Mouse (Mus musculus) heart, postnatal 36 days (tissue): Measurements from ENCODE around the gene Dlk1. TPM values are rescaled to one million over a fixed set of nuclear protein-coding genes. Genes with fewer than 3 reads are reported as not detected.
"Not testable (repeated sequence)": the region's sequence is repeated elsewhere in the genome, so short reads cannot be mapped to it uniquely, and the experiment has no call there.

Experiments
- DNase-seq, 2 experiments: peaks; one replicate each; pipeline ENCODE4 v3.0.0; 2021 to 2022
- intact Hi-C: fragments of 180-260 bp; cut with DNase I; formaldehyde crosslinking; loops from one replicate; pipeline ENCODE4 v1.15.1; 2025
- total RNA-seq, 2 experiments: library from RNA; stranded (reverse); gene quantifications; 2 replicates each; pipeline ENCODE4 v1.2.3; 2021

Gene Dlk1
- total RNA-seq, 2 experiments from 2014 or later = 0.22 to 1.00 TPM

DNA sequence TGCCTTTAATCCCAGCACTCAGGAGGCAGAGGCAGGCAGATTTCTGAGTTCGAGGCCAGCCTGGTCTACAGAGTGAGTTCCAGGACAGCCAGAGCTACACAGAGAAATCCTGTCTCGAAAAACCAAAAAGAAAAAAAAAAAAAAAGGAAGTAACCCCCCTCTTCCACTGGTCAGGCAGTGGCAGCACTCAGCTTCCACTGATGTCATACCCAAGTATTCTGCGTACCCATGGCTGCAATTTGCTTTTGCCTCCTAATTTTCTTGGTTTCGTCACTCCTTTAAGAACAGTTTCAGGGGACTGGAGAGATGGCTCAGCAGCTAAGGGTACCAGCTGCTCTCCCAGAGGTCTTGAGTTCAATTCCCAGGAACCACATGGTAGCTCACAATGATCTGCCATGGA lies 14.8 kb downstream of the Dlk1 start:
- DNase-seq, intact Hi-C loops: not testable (repeated sequence)

DNA sequence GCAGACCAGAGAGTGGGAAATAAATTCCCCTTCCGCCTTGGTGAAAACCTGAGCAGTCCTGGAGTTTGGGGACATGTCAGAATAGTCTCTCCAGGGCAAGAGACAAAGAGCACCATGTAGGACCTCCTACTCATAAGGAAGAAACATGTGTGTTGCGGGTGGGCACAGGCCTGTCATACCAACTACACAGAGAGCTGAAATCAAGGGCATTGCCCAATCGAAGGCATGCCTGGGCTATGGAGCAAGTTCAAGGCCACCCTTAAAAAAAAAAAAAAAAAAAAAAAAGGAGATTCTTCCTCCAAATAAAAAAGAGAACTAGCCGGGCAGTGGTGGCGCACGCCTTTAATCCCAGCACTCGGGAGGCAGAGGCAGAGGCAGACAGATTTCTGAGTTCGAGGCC lies 17.2 kb downstream of the Dlk1 start:
- no peak for DNase-seq
- intact Hi-C loops = no loop called here

DNA sequence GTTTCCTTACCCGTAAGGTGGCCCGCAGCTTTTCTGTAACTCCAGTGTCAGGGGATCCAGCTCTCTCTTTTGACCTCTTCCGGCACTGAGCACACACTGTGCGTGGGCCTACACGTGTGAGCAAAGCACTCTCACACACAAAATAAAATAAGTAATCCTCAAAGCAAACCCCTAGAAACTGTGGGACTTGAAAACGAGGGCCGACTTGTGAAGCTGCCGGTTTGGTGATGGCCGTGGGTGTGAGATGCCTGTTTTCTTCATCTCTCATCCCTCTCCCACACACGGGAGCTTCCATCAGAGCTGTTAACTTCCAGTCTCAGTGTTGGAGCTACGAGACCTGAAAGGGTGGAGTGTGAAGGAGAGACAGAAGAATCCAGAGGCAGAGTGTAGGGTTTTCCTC lies 20.0 kb downstream of the Dlk1 start:
- intact Hi-C loops = no loop called here
- no peak for DNase-seq

GRCm38 (mm10) chr12:109473575-109473976 lies 21.0 kb downstream of the Dlk1 start:
- DNase-seq = no peak
- intact Hi-C loops = no loop called here

DNA sequence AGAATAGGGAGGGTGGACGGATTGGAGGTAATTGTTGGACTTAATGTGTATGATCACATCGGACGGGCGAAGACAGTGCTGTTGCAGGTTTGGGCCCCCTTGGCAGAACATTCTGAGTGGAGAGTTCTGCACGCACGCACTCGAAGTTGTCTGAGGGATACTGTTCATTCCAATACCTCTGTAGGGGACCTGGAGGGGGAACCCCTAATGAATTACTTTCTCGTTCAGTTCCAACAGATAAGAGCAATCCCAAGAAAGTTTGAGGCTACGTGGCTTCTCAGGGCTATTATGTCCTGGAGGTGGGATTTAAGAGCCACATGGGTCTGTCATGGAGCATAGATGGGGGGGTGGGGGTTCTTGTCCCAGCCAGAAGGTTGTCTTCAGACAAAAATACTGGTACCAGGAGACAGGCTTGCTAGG lies 21.6 kb downstream of the Dlk1 start:
- DNase-seq = no peak
- intact Hi-C loops = no loop called here

DNA sequence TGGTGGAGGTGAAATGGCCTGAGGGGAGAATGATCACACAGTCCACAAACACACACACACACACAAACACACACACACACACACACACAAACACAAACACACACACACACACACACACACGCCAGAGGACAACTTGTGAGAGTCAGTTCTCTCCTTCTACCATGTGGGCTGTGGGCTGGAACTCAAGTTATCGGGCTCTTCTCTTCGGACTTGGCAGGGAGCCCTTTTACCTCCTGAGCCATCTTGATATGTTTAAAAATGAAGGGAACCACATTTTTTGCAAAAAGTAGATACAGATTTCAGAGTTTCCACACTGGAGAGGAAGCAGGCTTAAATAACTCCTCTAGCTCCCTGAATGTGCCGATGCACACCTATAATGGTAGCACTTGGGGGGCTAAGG lies 22.9 kb downstream of the Dlk1 start:
- DNase-seq = no peak
- intact Hi-C loops = no loop called here

- intact Hi-C loops, DNase-seq: not testable (repeated sequence)
Observed at GRCm38 (mm10) chr12:109486525-109486924, 33.9 kb downstream of the Dlk1 start.

GRCm38 (mm10) chr12:109491701-109492100 lies 39.1 kb downstream of the Dlk1 start:
- no peak for DNase-seq
- intact Hi-C loops = no loop called here

GRCm38 (mm10) chr12:109493381-109493780 lies 40.8 kb downstream of the Dlk1 start:
- no peak for DNase-seq
- intact Hi-C loops = no loop called here

GRCm38 (mm10) chr12:109495016-109495644 lies 42.5 kb downstream of the Dlk1 start:
- intact Hi-C loops = no loop called here
- no peak for DNase-seq

DNA sequence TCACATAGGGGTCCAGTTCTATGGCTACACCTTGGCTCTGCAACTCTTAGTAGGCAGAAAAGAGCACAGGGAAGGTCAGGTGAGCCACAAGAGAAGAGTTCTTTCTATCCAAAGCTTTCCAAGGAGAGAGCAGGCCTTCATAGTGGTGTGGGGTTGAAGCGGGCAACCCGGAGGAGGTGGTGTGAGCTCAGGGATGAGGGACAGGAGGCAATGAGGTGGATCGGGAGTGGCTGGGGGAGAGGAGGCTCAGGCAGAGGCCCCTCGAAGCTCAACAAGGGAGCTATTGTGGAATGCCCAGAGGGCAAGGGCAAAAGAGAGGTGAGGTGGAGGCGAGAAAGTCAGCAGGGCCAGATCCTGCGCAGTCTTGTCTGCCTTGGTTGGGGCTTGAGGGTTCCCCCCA lies 43.8 kb downstream of the Dlk1 start:
- DNase-seq = no peak
- intact Hi-C loops = no loop called here

DNA sequence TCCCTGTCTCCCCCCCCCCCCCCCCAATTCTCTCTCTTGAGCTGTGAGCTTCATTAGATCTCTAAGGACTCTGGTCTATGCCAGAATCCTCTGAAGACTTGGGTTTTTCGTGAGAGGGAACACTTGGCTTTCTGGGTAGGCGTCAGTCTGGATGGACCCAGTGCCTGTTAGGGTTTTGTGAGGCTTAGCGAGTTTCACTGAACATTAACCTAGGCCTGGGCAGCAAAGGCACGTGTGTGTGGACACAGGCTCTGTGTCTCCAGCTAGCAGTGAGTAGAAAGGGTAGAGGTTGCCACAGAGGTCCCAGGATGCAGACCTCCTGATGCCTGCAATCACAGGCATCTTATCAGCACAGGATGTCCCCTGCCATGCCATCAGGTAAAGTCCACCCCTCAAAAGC lies 48.4 kb downstream of the Dlk1 start:
- DNase-seq = no peak
- intact Hi-C loops = no loop called here

DNA sequence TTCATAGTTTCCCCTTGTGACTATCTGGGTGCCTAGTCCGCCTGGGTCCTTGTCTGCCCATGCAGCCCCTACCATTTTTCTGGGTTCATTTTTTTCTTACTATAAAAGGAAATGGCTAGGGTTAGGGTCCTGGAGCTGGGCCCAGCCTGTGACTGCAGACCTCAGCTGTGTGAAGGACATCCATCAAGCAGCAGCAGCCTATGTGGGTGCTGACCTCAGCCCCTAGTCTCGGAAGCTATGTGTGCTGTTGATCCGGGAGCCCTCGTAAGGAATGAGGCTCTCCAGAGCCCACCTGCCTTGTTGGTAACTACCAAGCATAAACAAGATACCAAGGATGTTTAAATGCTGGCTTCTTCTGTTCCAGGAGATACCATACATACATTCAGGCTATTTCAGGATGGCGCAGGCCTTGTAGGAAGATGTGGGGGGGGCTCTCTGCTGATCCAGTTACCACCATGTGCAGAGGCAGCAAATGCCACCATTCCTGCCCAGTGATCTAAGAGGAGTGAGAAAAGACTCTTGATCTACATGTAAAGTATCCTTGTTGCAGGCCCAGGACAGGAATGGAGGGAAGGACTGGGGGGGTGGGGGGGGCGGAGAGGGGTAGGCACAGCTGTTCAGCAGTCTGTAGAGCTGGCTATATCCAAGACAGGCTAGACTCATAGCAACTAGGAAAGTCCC lies 49.9 kb downstream of the Dlk1 start:
- DNase-seq = no peak
- intact Hi-C loops = no loop called here

DNA sequence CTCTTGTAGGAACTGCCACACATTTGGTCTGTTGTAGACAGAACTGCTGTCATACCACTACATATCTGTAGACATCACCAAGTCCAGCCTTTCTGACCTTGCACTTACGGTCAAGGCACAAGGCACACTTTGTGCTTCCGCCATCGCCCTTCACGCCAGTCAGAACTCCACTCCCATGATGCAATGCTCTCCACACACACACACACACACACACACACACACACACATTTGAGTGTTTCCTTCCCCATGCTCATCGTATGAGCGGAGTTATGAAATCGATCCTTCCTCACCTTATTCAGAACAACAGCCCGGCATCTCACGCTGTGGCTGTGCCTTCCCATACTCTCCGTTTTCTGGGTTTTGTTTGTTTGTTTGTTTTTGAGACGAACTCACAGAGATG lies 55.1 kb downstream of the Dlk1 start:
- intact Hi-C loops = no loop called here
- no peak for DNase-seq

GRCm38 (mm10) chr12:109508495-109509454 lies 56.2 kb downstream of the Dlk1 start:
- intact Hi-C loops = no loop called here
- no peak for DNase-seq

- no peak for DNase-seq
- intact Hi-C loops = no loop called here
Observed at GRCm38 (mm10) chr12:109509531-109510137, 57.0 kb downstream of the Dlk1 start.

DNA sequence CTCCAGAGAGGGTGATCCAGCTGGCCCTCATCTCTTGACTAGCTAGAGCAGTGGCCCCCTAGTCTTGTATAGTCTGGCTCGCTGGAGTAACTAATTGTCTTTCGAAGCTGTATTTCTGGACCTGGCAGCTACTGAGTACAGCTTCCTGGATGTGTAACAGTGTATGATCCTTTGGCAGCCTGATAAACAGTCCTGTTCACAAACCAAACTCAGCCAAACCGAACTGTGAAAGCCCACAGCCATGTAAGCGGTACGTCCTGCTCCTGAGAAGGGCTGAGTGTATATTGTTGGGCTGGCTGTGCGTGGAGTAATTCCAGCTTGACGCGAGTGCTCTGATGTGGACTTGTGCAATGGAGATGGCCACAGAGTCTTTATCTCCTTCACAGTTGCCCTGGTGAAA lies 57.6 kb downstream of the Dlk1 start:
- DNase-seq = no peak
- intact Hi-C loops = no loop called here

- no peak for DNase-seq
- intact Hi-C loops = no loop called here
Observed at GRCm38 (mm10) chr12:109511456-109511855, 58.8 kb downstream of the Dlk1 start.

DNA sequence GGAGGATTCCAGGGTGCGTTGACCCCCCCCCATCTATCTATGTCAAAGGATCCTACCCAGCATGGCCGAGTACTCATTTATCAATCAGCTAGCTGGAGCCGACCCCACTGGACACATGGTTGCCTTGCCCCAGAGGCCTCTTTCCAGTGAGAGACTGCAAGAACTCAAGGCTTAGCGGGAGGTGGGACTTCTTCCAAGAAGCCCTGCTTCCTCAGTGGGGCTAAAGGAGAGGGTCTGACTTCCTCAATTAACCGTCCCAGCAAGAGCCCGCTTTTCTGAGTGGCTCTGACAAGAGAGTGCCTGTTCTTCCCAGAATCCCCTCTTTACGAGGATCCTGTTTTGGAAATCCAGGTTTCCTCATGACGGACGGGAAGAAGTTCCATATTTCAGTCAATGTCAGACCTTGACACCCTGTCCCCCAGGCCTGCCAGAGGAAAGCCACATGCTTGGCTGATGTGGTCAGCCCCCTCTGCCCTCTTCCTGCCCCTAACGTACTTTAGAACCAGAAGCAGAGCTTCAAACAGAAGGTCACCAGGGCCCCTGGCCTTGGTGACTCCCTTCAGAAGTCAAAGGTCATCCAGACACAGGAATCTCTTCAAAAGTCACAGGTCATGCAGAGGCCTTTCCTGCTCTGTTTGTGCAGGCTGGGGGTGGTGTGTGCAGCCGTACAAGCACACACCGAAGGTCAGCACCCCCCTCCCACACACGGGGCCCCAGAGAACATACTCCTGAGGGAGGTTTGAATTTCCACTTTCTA lies 59.7 kb downstream of the Dlk1 start:
- no peak for DNase-seq
- intact Hi-C loops = no loop called here
